Mouse (Mus musculus) adrenal gland, adult 2 months (tissue): ENCODE results near the gene Slc44a3. TPM values are rescaled to one million over a fixed set of nuclear protein-coding genes. Genes with fewer than 3 reads are reported as not detected.

Experiments used
- DNase-seq: peaks from one replicate; pipeline ENCODE4 v3.0.0; 2021
- polyA plus RNA-seq: library from polyadenylated mRNA; depleted of rRNA; stranded (reverse); fragments of >200 nt; gene quantifications from 2 replicates; pipeline ENCODE4 v1.2.3, GENCODE M21; 2012
- total RNA-seq, 2 experiments: library from RNA; stranded (reverse); gene quantifications; 2 replicates each; pipeline ENCODE4 v1.2.3; 2021

Slc44a3 gene
- total and polyA plus RNA-seq, 3 experiments, result 8.9 to 27.9 (median 17.4) TPM

GRCm38 (mm10) chr3:121500734-121501133 lies 31.5 kb downstream of the Slc44a3 start:
- DNase-seq, result no peak

GRCm38 (mm10) chr3:121500225-121500624 lies 32.0 kb downstream of the Slc44a3 start:
- peak; percentile 87 for DNase-seq

- peak; percentile 41 for DNase-seq
Measured at GRCm38 (mm10) chr3:121493997-121494421, 38.2 kb downstream of the Slc44a3 start.

GRCm38 (mm10) chr3:121492026-121492425 lies 40.2 kb downstream of the Slc44a3 start:
- no peak for DNase-seq

GRCm38 (mm10) chr3:121490941-121491340 lies 41.3 kb downstream of the Slc44a3 start:
- peak; percentile 73 for DNase-seq

- no peak for DNase-seq
Measured at GRCm38 (mm10) chr3:121489462-121490118, 42.6 kb downstream of the Slc44a3 start.

- no peak for DNase-seq
Measured at GRCm38 (mm10) chr3:121485201-121485600, 47.0 kb downstream of the Slc44a3 start.

- peak; percentile 65 for DNase-seq
Measured at GRCm38 (mm10) chr3:121483266-121484161, 48.7 kb downstream of the Slc44a3 start.

- DNase-seq, result no peak
Measured at GRCm38 (mm10) chr3:121481564-121481963, 50.6 kb downstream of the Slc44a3 start.

- DNase-seq, result no peak
Measured at GRCm38 (mm10) chr3:121480961-121481436, 51.2 kb downstream of the Slc44a3 start.

- DNase-seq, result no peak
Measured at GRCm38 (mm10) chr3:121480030-121480960, 51.9 kb downstream of the Slc44a3 start.

GRCm38 (mm10) chr3:121474738-121475137 lies 57.5 kb downstream of the Slc44a3 start:
- no peak for DNase-seq

- peak; percentile 45 for DNase-seq
Measured at GRCm38 (mm10) chr3:121471703-121472102, 60.5 kb downstream of the Slc44a3 start.

GRCm38 (mm10) chr3:121469185-121469975 lies 62.8 kb downstream of the Slc44a3 start:
- DNase-seq, result no peak

- no peak for DNase-seq
Measured at GRCm38 (mm10) chr3:121468136-121468535, 64.1 kb downstream of the Slc44a3 start.

- no peak for DNase-seq
Measured at GRCm38 (mm10) chr3:121467094-121467552, 65.1 kb downstream of the Slc44a3 start.

GRCm38 (mm10) chr3:121465795-121466194 lies 66.4 kb downstream of the Slc44a3 start:
- no peak for DNase-seq

GRCm38 (mm10) chr3:121464733-121465305 lies 67.4 kb downstream of the Slc44a3 start:
- no peak for DNase-seq

- DNase-seq, result no peak
Measured at GRCm38 (mm10) chr3:121462782-121463181, 69.4 kb downstream of the Slc44a3 start.

GRCm38 (mm10) chr3:121461477-121461876 lies 70.7 kb downstream of the Slc44a3 start:
- DNase-seq, result no peak
